ENCODE assay signal across 19 mouse cellular contexts in the genomic region with DNA sequence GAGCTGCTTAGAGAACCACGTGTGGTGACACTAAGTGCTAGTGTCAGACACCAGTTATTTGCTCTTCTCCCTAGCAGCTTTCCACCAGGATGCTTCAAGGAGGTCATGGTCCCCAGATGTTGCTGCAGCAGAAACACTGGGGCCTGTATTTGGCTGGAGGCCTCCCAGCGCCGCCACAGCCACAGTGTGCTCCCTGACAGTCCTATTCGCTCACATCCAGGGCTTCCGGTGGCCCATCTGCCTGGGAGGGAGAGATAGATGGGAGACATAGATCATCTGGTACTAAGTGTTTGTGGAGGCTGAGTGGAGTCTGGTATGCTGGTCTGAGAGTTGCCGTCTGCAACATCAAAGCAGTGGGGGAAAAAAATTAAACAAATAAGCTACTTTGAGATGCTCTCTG.
DNase-seq lines count a peak whose midpoint lies in the region; ATAC-seq and TF ChIP-seq lines count a peak whose summit lies in the region.
"Had no signal": no experiment of that assay in that cellular context is flagged by ENCODE, and none has a peak within 500 bp of the region (broad histone marks: within the 10 kb centered on the region; RNA-seq: fewer than 3 reads in every experiment).

No protein-coding gene starts in this region.

- peaks cover 35% of the 10 kb centered on the region for H3K4me1 ChIP-seq in forebrain, embryonic 10.5 days
- H3K4me1 ChIP-seq in forebrain, embryonic 12.5 days, result peaks cover 17% of the 10 kb centered on the region
- peaks cover 2% of the 10 kb centered on the region for H3K4me1 ChIP-seq in kidney, postnatal 0 days (replicated peaks; ENCODE audit: insufficient read depth, low read length)
- H3K4me1 ChIP-seq in lung, adult 2 months (ENCODE audit: control insufficient read depth, insufficient read depth, low read length), result no peaks in the 10 kb centered on the region
- H3K4me1 ChIP-seq in hindbrain, embryonic 14.5 days (replicated peaks; ENCODE audit: control insufficient read depth, insufficient read depth, low read length), result peaks cover 9% of the 10 kb centered on the region; the same call in 1 of the 2 replicates

- TF ChIP-seq CTCF in kidney, postnatal 0 days (IDR thresholded peaks at IDR 0.05; ENCODE audit: low read depth), result no peak
- TF ChIP-seq CTCF in lung, adult 2 months (IDR thresholded peaks at IDR 0.05; ENCODE audit: insufficient read depth, low read length), result no peak

- H3K27ac ChIP-seq in forebrain, embryonic 10.5 days, result peak overlapping the region; percentile 67
- H3K27ac ChIP-seq in forebrain, embryonic 12.5 days, result no peak overlapping the region
- H3K27ac ChIP-seq in kidney, postnatal 0 days, result 0 out of 2 replicates have a peak overlapping the region, but pooled peaks have one; percentile 19
- no peak overlapping the region for H3K27ac ChIP-seq in hindbrain, embryonic 14.5 days
- H3K27ac ChIP-seq: hindbrain, embryonic 13.5 days; limb, embryonic 15.5 days; midbrain, embryonic 12.5 days had no signal

- 70% methylated on average over 6 of the region's 6 CpGs for WGBS in forebrain, embryonic 10.5 days
- 71% methylated on average over 6 of the region's 6 CpGs for WGBS in forebrain, embryonic 12.5 days
- 48% methylated on average over 6 of the region's 6 CpGs for WGBS in kidney, postnatal 0 days
- 47% methylated on average over 6 of the region's 6 CpGs for WGBS in lung, adult 2 months
- 72% methylated on average over 6 of the region's 6 CpGs for WGBS in hindbrain, embryonic 14.5 days

- TF ChIP-seq POLR2A in lung, adult 2 months (IDR thresholded peaks at IDR 0.05; ENCODE audit: borderline replicate concordance, extremely low read depth, low read depth, low read length), result no peak

- H3K9ac ChIP-seq in forebrain, embryonic 12.5 days, result no peak overlapping the region
- no peak overlapping the region for H3K9ac ChIP-seq in kidney, postnatal 0 days (ENCODE audit: low read depth, low read length)
- H3K9ac ChIP-seq in hindbrain, embryonic 14.5 days, result no peak overlapping the region
- H3K9ac ChIP-seq: forebrain, postnatal 0 days; hindbrain, embryonic 13.5 days; limb, embryonic 15.5 days; liver, postnatal 0 days; midbrain, embryonic 12.5 days had no signal

- no peak overlapping the region for H3K4me3 ChIP-seq in forebrain, embryonic 10.5 days
- H3K4me3 ChIP-seq in forebrain, embryonic 12.5 days (replicated peaks), result no peak overlapping the region
- no peak overlapping the region for H3K4me3 ChIP-seq in kidney, postnatal 0 days (replicated peaks; ENCODE audit: low read depth, low read length)
- no peak overlapping the region for H3K4me3 ChIP-seq in lung, adult 2 months (replicated peaks; ENCODE audit: extremely low read depth, low read depth, low read length)
- H3K4me3 ChIP-seq in hindbrain, embryonic 14.5 days (replicated peaks; ENCODE audit: low read length), result no peak overlapping the region
- H3K4me3 ChIP-seq: hindbrain, embryonic 13.5 days; limb, embryonic 15.5 days; midbrain, embryonic 12.5 days had no signal

- H3K27me3 ChIP-seq in forebrain, embryonic 10.5 days (ENCODE audit: poor library complexity, severe bottlenecking), result no peaks in the 10 kb centered on the region
- no peaks in the 10 kb centered on the region for H3K27me3 ChIP-seq in forebrain, embryonic 12.5 days
- no peaks in the 10 kb centered on the region for H3K27me3 ChIP-seq in kidney, postnatal 0 days (ENCODE audit: insufficient read depth, low read length)
- H3K27me3 ChIP-seq in hindbrain, embryonic 14.5 days (ENCODE audit: control insufficient read depth, insufficient read depth, low read length), result no peaks in the 10 kb centered on the region
- H3K27me3 ChIP-seq: limb, embryonic 15.5 days; midbrain, embryonic 12.5 days had no signal

- no peak overlapping the region for H3K4me2 ChIP-seq in forebrain, embryonic 12.5 days
- no peak overlapping the region for H3K4me2 ChIP-seq in kidney, postnatal 0 days (ENCODE audit: low read length)
- H3K4me2 ChIP-seq in hindbrain, embryonic 14.5 days (replicated peaks), result no peak overlapping the region
- H3K4me2 ChIP-seq: hindbrain, embryonic 13.5 days; limb, embryonic 15.5 days; midbrain, embryonic 12.5 days had no signal

- DNase-seq in forebrain, embryonic 10.5 days (ENCODE audit: extremely low spot score, low spot score), result no peak
- peak; percentile 79 for DNase-seq in kidney, postnatal 0 days (ENCODE audit: low spot score)
- DNase-seq in kidney, adult 8-10 months, result no peak
- peak; percentile 41 for DNase-seq in lung, postnatal 36 days
- no peak for DNase-seq in lung, adult 2 months
- peak; percentile 40 for DNase-seq in yolk sac, embryonic 10.5 days (ENCODE audit: low spot score)
- no peak for DNase-seq in hindbrain, embryonic 14.5 days (ENCODE audit: low spot score)
- DNase-seq: cerebellum, postnatal 10 days; forebrain, postnatal 0 days; layer of hippocampus, postnatal 36 days; liver, postnatal 0 days; right cerebral cortex, postnatal 14 days; thymus, postnatal 14 days had no signal

- H3K36me3 ChIP-seq in forebrain, embryonic 10.5 days (replicated peaks), result no peaks in the 10 kb centered on the region
- no peaks in the 10 kb centered on the region for H3K36me3 ChIP-seq in forebrain, embryonic 12.5 days (replicated peaks)
- H3K36me3 ChIP-seq in kidney, postnatal 0 days (ENCODE audit: insufficient read depth, low read length), result no peaks in the 10 kb centered on the region
- no peaks in the 10 kb centered on the region for H3K36me3 ChIP-seq in hindbrain, embryonic 14.5 days (replicated peaks; ENCODE audit: control insufficient read depth, insufficient read depth)
- H3K36me3 ChIP-seq: G1E; hindbrain, embryonic 13.5 days; limb, embryonic 15.5 days; midbrain, embryonic 12.5 days had no signal

- no peaks in the 10 kb centered on the region for H3K9me3 ChIP-seq in forebrain, embryonic 10.5 days
- H3K9me3 ChIP-seq in forebrain, embryonic 12.5 days, result no peaks in the 10 kb centered on the region
- no peaks in the 10 kb centered on the region for H3K9me3 ChIP-seq in kidney, postnatal 0 days (replicated peaks; ENCODE audit: low read length)
- H3K9me3 ChIP-seq in hindbrain, embryonic 14.5 days (ENCODE audit: control insufficient read depth, low read length), result no peaks in the 10 kb centered on the region
- H3K9me3 ChIP-seq: G1E; hindbrain, embryonic 13.5 days; limb, embryonic 15.5 days; midbrain, embryonic 12.5 days had no signal

- no peak for ATAC-seq in forebrain, embryonic 12.5 days (ENCODE audit: low FRiP score)
- ATAC-seq in kidney, postnatal 0 days (replicated peaks; ENCODE audit: low FRiP score, low read depth), result no peak
- no peak for ATAC-seq in hindbrain, embryonic 14.5 days (ENCODE audit: low FRiP score)
- ATAC-seq: CD4-positive, CD25-positive, alpha-beta regulatory T cell, adult 4 months; forebrain, postnatal 0 days; liver, postnatal 0 days had no signal

Comparison
In these comparisons a context has a peak if more than half of its experiments do, and no peak if none do; other contexts are left out.
1. DNase-seq: peak in kidney, postnatal 0 days (single experiment), lung, postnatal 36 days (single experiment) and yolk sac, embryonic 10.5 days (single experiment); none in forebrain, embryonic 10.5 days (single experiment), kidney, adult 8-10 months (0 of 2), lung, adult 2 months (single experiment) and hindbrain, embryonic 14.5 days (single experiment).
2. H3K27ac ChIP-seq: peak in forebrain, embryonic 10.5 days (single experiment) and kidney, postnatal 0 days (single experiment); none in forebrain, embryonic 12.5 days (single experiment) and hindbrain, embryonic 14.5 days (single experiment).